Mouse (Mus musculus) MEL (cell line): Measurements from ENCODE around the gene Rnf181.

Experiments used
- CTCF ChIP-seq, 3 experiments: IDR thresholded peaks in 2 of 3; conservative IDR thresholded peaks in 1 of 3; 2 replicates each; pipeline ENCODE4 v1.5.1; 2011 to 2012; ENCODE audit warnings: low read length in 3 of 3, low read depth in 2 of 3, mild to moderate bottlenecking in 2 of 3, improper control_type of control experiment in 1 of 3, inconsistent platforms in 1 of 3, mixed read lengths in 1 of 3, moderate library complexity in 1 of 3; ENCODE audit not compliant: control insufficient read depth in 1 of 3, insufficient read depth in 1 of 3, poor library complexity in 1 of 3, severe bottlenecking in 1 of 3
- POLR2A ChIP-seq, 2 experiments: IDR thresholded peaks; 2 replicates each; pipeline ENCODE4 v1.6.1; 2011 to 2012; ENCODE audit warnings: low read length in 2 of 2, mild to moderate bottlenecking in 2 of 2, control low read depth in 1 of 2, improper control_type of control experiment in 1 of 2, low read depth in 1 of 2, moderate library complexity in 1 of 2; ENCODE audit not compliant: control insufficient read depth in 1 of 2, insufficient read depth in 1 of 2, poor library complexity in 1 of 2
- SMC3 ChIP-seq: IDR thresholded peaks from 2 replicates; pipeline ENCODE4 v1.6.1; 2011; ENCODE audit warnings: low read depth, low read length, improper control_type of control experiment
- TCF12 ChIP-seq: IDR thresholded peaks from 2 replicates; pipeline ENCODE4 v1.6.1; 2014; ENCODE audit warnings: low read depth, mild to moderate bottlenecking, inconsistent platforms, low read length, improper control_type of control experiment, moderate library complexity
- ZC3H11A ChIP-seq: IDR thresholded peaks from 2 replicates; pipeline ENCODE4 v1.6.1; 2012; ENCODE audit warnings: low read depth, mild to moderate bottlenecking, inconsistent platforms, low read length, improper control_type of control experiment

- TF ChIP-seq SMC3 (no peak), TCF12 (no peak), CTCF (IDR thresholded peaks at IDR 0.05 in 2 of 3, conservative IDR thresholded peaks at IDR 0.05 in 1 of 3; ENCODE audit: control insufficient read depth in 1 of 3, insufficient read depth in 1 of 3, low read depth in 2 of 3, low read length in 3 of 3, poor library complexity in 1 of 3, severe bottlenecking in 1 of 3) (no peak), ZC3H11A (no peak), POLR2A (IDR thresholded peaks at IDR 0.05; ENCODE audit: control insufficient read depth in 1 of 2, insufficient read depth in 1 of 2, low read depth in 1 of 2, low read length in 2 of 2, poor library complexity in 1 of 2) (no peak)
These were observed 4.4 kb upstream of the Rnf181 start for GRCm38 (mm10) chr6:72371147-72371546.
